Mouse (Mus musculus) adrenal gland, postnatal 14 days (tissue): ENCODE measurements at regions not wholly inside any gene's neighbourhood (a gene's known extent, or its start where the extent isn't known, plus 50 kb on each side); places are given as distances from the start of the nearest gene placed in this dataset.
A peak's percentile ranks its signal among the peaks of the same experiment; 100 is the strongest.

Experiments
- DNase-seq: peaks from one replicate; pipeline ENCODE4 v3.0.0; 2021; ENCODE audit warnings: mixed read lengths

- DNase-seq = no peak
These were observed 92.9 kb downstream of the Zfp365 start for GRCm38 (mm10) chr10:67819534-67819933.

DNA sequence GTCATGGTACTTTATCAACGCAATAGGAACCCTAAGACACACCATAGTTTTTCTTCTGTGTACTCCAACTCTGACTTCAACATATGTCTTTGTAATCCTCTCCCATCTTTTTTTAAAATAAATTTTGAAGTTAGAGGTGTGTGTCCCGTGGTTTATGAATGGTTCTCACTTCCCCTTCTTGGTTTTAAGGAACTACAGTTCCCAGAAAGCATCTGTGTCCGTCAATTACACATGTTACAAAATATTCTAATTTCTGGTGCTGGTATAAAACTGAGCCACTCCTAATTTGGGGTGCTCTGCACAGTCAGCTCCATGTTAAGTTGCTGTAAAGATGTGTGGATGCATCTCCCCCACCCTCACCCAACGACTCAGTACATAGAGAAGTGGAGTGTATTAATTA lies 98.6 kb downstream of the Zfp365 start:
- DNase-seq = no peak

- peak; percentile 21 for DNase-seq
These were observed 107.3 kb downstream of the Zfp365 start for GRCm38 (mm10) chr10:67805131-67805530.

GRCm38 (mm10) chr10:67804637-67805036 lies 107.8 kb downstream of the Zfp365 start:
- no peak for DNase-seq

DNA sequence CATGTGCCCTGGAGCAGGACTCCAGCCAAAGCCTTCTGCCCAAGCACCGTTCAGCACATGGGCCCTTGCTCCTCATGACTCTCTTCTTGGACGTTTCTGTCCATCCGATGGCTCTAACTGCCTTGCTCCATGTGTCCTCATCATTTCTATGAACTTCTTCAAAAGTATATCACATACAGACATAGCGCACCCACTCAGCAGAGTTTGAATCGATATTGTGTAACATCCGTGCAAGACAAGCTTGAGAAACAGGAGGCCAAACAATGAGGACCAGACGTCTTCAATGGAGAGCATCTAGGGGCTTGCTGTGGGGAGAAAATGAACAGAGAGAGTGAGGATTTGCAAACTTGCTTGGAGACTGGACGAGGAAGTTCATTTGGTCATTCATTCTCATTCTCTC lies 110.3 kb downstream of the Zfp365 start:
- no peak for DNase-seq

- no peak for DNase-seq
These were observed 110.8 kb downstream of the Zfp365 start for GRCm38 (mm10) chr10:67801619-67802018.

GRCm38 (mm10) chr10:67798991-67799390 lies 113.5 kb downstream of the Zfp365 start:
- DNase-seq = no peak

DNA sequence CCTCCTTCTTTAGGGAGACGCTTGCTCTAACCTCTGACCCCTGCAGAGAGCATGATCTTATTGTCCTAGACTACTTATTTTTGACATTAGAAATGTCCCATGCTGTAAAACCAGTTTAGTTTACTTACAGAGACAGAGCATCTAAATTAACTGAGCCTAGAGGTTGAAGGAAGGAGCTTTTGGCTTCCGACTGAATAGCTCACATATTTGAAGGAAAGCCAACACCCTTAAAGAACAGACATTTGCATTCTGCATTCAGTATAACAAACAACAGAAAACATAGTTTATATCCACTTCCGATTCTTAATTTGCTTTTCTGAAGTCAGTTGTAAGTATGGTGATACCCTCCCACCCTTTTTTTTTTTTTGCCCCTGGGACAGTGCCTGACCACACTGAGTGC lies 119.3 kb downstream of the Zfp365 start:
- no peak for DNase-seq

DNA sequence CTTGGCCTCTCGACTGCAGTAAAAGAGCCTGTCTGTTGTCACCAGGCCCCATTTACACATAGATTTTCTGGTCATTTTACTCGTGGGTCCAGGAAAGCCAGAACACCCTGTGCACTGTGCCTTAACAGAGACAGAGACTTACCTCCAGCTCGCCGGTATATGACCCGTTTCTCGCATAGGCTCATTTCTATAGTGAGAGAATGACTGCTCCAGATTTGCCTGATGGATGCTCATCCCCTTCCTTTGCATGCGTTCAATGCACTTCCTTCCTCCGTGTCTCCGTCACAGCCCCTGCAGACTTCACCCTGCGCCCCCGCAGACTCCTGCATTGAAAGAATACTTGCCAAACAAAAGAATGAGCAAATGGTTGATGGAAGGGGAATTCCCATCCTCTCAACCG lies 122.8 kb downstream of the Zfp365 start:
- DNase-seq = no peak

GRCm38 (mm10) chr10:67788116-67788515 lies 124.3 kb downstream of the Zfp365 start:
- DNase-seq = no peak

GRCm38 (mm10) chr10:67785563-67785962 lies 126.9 kb downstream of the Zfp365 start:
- peak; percentile 8 for DNase-seq

DNA sequence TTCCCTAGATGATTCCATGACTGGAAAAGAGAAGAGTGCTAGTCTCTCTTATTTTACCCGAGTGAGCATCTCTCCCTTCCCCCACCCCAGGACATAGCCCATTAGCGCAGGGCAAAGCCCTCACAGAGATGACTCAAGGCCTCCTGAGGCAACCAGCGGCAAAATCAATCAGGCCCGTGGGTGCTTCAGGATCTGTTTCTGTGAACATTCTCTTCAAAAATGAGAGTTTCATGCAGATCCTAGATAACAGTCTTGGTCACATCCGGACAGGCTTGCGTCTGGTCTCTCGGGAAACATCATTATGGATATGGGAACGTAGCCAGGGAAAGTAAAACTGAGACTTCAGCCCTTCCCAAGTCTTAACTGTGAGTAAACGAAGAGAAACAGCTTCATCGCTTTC lies 134.1 kb downstream of the Zfp365 start:
- no peak for DNase-seq

GRCm38 (mm10) chr10:67777721-67778120 lies 134.7 kb downstream of the Zfp365 start:
- DNase-seq = no peak

- no peak for DNase-seq
These were observed 135.6 kb downstream of the Zfp365 start for GRCm38 (mm10) chr10:67776851-67777250.

- DNase-seq = no peak
These were observed 140.7 kb downstream of the Zfp365 start for GRCm38 (mm10) chr10:67771796-67772195.

DNA sequence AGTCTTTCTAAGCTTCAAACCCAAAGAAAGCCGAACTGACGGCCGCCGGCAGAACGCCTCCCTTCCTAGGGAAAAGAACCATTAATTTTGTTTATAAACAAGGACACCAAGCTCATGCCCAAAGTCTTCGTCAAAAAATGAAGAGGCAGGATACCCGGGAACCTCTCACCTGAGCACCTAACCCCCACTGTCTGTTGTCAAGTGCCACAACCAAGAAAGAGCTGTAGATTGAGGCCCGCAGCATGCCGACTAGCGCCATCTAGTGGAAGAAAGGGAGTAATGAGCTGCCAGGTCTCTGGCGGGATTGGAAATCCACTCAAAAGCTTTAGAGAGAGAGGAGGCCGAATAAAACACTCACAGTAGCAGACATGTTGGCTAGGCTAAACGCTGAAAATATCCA lies 146.4 kb downstream of the Zfp365 start:
- peak; percentile 74 for DNase-seq

DNA sequence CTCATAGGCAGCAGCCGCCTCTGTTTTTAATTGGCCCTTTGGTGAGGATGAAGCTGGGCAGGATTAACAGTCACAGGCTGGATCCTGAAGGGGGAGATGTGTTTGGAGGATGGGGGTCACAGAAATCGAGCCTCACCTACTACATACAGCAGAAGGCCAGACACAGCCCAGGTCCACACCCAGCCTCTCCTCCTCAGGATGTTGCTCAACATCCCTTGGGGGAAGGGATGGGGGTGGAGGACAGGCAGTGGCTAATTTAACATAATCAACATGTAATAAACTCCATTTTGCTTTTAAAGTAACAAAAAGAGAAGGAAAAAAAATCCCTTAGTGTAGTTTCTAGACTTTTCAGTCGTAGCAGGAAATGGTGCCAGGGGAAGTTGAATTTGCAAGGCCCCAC lies 152.0 kb downstream of the Zfp365 start:
- DNase-seq = peak; percentile 29

GRCm38 (mm10) chr10:67748121-67748520 lies 164.3 kb downstream of the Zfp365 start:
- DNase-seq = no peak

- DNase-seq = no peak
These were observed 165.0 kb downstream of the Zfp365 start for GRCm38 (mm10) chr10:67747461-67747860.

GRCm38 (mm10) chr10:67746140-67746539 lies 166.3 kb downstream of the Zfp365 start:
- DNase-seq = no peak

GRCm38 (mm10) chr10:67743561-67743960 lies 168.9 kb downstream of the Zfp365 start:
- DNase-seq = no peak

- DNase-seq = no peak
These were observed 169.6 kb downstream of the Zfp365 start for GRCm38 (mm10) chr10:67742824-67743223.

GRCm38 (mm10) chr10:67742305-67742704 lies 170.2 kb downstream of the Zfp365 start:
- DNase-seq = peak; percentile 25

DNA sequence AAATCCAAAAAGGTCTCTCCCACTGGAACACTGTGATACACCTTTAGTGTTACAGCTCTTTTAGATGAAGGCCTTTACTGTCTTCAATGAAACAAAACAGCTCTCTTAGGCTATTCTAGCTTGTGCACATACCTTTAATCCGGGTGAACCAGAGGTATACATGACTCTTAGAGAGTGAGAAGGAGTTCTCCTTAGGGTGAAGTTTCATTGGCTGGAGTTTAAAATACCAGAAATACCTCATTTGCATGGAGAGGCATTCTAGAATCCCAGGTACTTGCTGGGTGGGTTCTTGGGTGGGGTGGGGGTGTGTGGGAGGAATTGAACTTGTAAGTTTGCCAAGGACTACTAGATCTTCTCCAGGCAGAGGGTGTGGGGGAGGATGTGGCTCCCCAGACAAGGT lies 173.3 kb downstream of the Zfp365 start:
- DNase-seq = no peak

- no peak for DNase-seq
These were observed 175.8 kb downstream of the Zfp365 start for GRCm38 (mm10) chr10:67736636-67737035.
